Mouse (Mus musculus): Measurements from ENCODE around the gene Otud5. TPM values are rescaled to one million over a fixed set of nuclear protein-coding genes. Genes with fewer than 3 reads are reported as not detected.

Otud5 gene
- polyA plus RNA-seq, 1 experiment from 2014 or later: 31.7 TPM

DNA sequence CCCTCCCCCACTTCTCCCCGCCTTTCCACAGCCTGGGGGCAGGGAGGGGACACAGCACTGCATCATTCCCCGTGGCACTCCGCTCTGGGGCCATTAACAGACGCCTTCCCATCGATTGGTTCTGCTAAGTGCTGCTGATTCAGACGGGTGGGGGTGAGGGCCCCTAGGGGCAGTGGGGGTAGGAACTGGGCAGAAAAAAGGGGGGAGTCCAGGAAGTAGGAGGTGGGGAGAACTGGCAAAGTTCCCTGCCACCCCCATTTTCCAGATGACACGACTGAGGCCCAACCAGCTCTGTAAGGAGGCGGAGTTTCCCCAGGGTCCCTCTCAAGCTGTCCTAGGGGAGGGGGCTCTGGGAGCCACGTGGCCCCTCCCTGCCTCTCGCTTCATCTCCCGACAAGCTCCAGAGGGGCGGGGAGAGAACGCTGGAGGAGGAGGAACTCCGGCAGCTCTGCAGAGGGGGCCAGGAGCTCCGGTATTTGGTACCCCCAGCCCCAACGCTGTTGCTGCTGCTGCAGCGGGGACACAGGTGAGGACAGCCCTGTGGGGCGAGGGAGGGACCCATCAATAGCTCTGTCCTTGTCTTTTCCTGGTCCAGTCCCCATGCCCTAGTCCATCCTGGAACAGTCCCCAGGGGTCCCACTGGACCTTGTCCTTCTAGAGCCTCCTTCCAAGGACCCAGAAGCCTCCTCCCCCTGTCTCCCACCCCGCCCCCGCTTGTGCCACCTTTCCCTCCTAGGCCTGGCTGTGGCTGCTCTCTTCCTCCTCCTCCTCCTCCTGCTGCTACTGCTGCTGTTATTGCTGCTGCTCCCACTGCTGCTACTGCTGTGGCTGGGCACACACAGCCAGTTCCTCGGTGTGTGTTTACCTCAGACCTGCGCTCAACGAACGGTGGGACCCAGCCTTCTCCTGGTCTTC is 19.0 kb upstream of the Otud5 start, which contains the start of gene Kcnd1:
Kcnd1 (plus strand) TSS at position 425 of the 915 bp plus-strand sequence.
- WGBS: 10% methylated on average over 16 of the region's 24 CpGs
- no peak for TF ChIP-seq CTCF (IDR thresholded peaks at IDR 0.05; ENCODE audit: low read depth)
- H3K4me1 ChIP-seq (ENCODE audit: insufficient read depth): no peaks in the 10 kb centered on the region
- peak within 1 kb of the TSS; percentile 65 for H3K4me2 ChIP-seq
- H3K36me3 ChIP-seq (ENCODE audit: insufficient read depth): peaks cover 10% of the 10 kb centered on the region; the same call in 1 of the 2 replicates
- peak within 1 kb of the TSS; percentile 39 for H3K4me3 ChIP-seq (ENCODE audit: low read depth, low read length)
- DNase-seq (peak; percentile 67), ATAC-seq (ENCODE audit: insufficient read depth) (peak; percentile 83)
- H3K27ac ChIP-seq (ENCODE audit: low read depth): no peak within 1 kb of the TSS
- H3K27me3 ChIP-seq (ENCODE audit: insufficient read depth, low read length): no peaks in the 10 kb centered on the region
- H3K9me3 ChIP-seq (ENCODE audit: low read depth, low read length): no peaks in the 10 kb centered on the region
- peak within 1 kb of the TSS; percentile 42 for H3K9ac ChIP-seq

DNA sequence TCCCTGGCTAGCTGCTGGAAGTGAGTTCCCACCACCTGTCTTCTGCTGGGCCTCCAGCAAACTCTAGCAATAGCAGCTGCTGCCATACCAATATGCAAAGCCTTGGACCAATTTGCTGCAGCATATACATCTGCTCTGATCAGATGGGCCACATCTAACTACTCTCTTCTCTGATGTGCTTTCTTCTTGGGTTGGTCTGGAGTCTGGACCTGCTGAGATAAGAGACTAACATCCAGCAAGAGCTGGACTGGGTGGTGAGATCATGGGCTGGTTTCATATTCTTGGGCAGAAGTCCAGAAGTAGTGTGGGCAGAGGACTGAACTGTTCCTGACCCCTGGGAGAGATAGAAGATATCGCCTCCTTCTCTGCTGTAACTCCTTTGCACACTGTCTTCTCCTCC is 4.0 kb upstream of the Otud5 start:
- no peak overlapping the region for H3K4me2 ChIP-seq
- WGBS: 80% methylated on average over 1 of the region's 1 CpGs
- no peaks in the 10 kb centered on the region for H3K27me3 ChIP-seq (ENCODE audit: insufficient read depth, low read length)
- H3K9ac ChIP-seq: no peak overlapping the region
- no peaks in the 10 kb centered on the region for H3K4me1 ChIP-seq (ENCODE audit: insufficient read depth)
- DNase-seq (no peak), ATAC-seq (ENCODE audit: insufficient read depth) (no peak)
- H3K4me3 ChIP-seq (ENCODE audit: low read depth, low read length): no peak overlapping the region
- no peak overlapping the region for H3K27ac ChIP-seq (ENCODE audit: low read depth)
- no peaks in the 10 kb centered on the region for H3K9me3 ChIP-seq (ENCODE audit: low read depth, low read length)
- no peaks in the 10 kb centered on the region for H3K36me3 ChIP-seq (ENCODE audit: insufficient read depth)
- TF ChIP-seq CTCF (IDR thresholded peaks at IDR 0.05; ENCODE audit: low read depth): no peak

DNA sequence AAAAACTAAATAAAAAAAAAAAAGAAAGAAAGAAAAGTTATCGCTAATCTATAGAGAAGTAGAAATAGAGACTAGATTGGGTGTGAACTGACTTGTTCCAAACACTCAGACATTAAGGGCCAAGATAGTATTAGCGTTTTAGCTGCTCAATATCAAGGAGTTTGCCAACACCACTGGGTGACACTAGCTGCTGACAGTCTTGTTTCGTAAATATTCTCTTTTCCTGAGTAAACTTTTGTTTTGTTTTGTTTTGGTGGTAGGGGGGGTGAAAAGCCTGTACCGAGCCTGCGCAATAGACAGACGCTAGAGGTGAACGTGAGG is 362 bp upstream of the Otud5 start:
- no peaks in the 10 kb centered on the region for H3K9me3 ChIP-seq (ENCODE audit: low read depth, low read length)
- 9% methylated on average over 7 of the region's 7 CpGs for WGBS
- H3K9ac ChIP-seq: no peak overlapping the region

DNA sequence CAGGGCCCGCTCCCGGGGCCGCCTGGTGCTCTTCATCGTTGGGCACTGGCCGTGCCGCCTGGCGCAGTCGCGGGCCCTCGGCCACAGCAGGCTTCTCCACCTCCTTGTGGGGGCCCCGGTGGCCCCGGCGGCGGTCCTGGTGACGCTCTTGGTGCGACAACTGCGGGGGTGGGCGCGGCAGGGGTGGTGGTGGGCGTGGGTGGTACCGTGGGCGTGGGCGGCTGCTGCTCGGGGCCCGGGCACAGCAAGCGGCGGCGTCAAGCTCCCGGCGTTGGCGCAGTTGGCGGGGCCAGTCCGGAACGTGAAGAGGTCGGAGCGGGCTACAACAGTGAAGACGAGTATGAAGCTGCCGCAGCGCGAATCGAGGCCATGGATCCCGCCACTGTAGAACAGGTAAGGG is 1.2 kb downstream of the Otud5 start:
- Histone ChIP-seq H3K9me3 (ENCODE audit: low read depth, low read length) (no peaks in the 10 kb centered on the region), H3K4me2 (peak overlapping the region; percentile 74), H3K36me3 (ENCODE audit: insufficient read depth) (0 out of 2 replicates have a peak, but pooled peaks cover 3% of the 10 kb centered on the region), H3K4me1 (ENCODE audit: insufficient read depth) (no peaks in the 10 kb centered on the region; the same call in 1 of the 2 replicates), H3K9ac (peak overlapping the region; percentile 77), H3K4me3 (ENCODE audit: low read depth, low read length) (peak overlapping the region; percentile 72), H3K27me3 (ENCODE audit: insufficient read depth, low read length) (no peaks in the 10 kb centered on the region), H3K27ac (ENCODE audit: low read depth) (peak overlapping the region; percentile 80)
- TF ChIP-seq CTCF (IDR thresholded peaks at IDR 0.05; ENCODE audit: low read depth): no peak
- 14% methylated on average over 34 of the region's 42 CpGs for WGBS
- ATAC-seq (ENCODE audit: insufficient read depth): no peak
- DNase-seq: peak; percentile 6

More for the DNA sequence above, 362 bp upstream of the Otud5 start:
- TF ChIP-seq CTCF (IDR thresholded peaks at IDR 0.05; ENCODE audit: low read depth): no peak
- Histone ChIP-seq H3K4me1 (ENCODE audit: insufficient read depth) (no peaks in the 10 kb centered on the region; the same call in 1 of the 2 replicates), H3K4me3 (ENCODE audit: low read depth, low read length) (peak overlapping the region; percentile 72), H3K36me3 (ENCODE audit: insufficient read depth) (0 out of 2 replicates have a peak, but pooled peaks cover 3% of the 10 kb centered on the region), H3K27me3 (ENCODE audit: insufficient read depth, low read length) (no peaks in the 10 kb centered on the region), H3K4me2 (peak overlapping the region; percentile 74), H3K27ac (ENCODE audit: low read depth) (peak overlapping the region; percentile 63; the same call in 1 of the 2 replicates)
- DNase-seq: no peak
- no peak for ATAC-seq (ENCODE audit: insufficient read depth)

DNA sequence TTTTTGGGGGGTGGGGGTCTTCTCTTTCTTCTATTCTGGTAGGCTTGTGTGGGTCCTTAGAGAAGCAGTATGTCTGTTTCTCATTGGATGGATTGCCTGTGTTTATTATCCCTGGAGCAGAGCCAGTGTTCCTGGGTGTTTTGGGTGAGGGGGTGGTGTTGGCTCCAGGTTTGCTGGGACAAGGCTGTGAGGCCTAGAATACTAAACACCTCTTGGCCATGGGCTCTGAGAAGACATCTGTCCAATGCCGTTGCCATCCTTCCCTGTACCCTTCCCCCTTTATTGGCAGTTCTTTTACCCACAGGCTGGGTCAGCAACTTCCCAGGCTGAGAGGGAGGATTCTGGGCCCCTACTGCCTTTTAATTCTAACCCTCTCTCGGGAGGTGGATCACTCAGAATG is 6.7 kb downstream of the Otud5 start:
- H3K27me3 ChIP-seq (ENCODE audit: insufficient read depth, low read length): no peaks in the 10 kb centered on the region
- no peaks in the 10 kb centered on the region for H3K9me3 ChIP-seq (ENCODE audit: low read depth, low read length)
- H3K4me2 ChIP-seq: no peak overlapping the region
- no peak overlapping the region for H3K9ac ChIP-seq
- H3K36me3 ChIP-seq (ENCODE audit: insufficient read depth): 0 out of 2 replicates have a peak, but pooled peaks cover 16% of the 10 kb centered on the region
- TF ChIP-seq CTCF (IDR thresholded peaks at IDR 0.05; ENCODE audit: low read depth): no peak
- no peak overlapping the region for H3K27ac ChIP-seq (ENCODE audit: low read depth)
- DNase-seq: no peak
- no peak for ATAC-seq (ENCODE audit: insufficient read depth)
- no peaks in the 10 kb centered on the region; the same call in 1 of the 2 replicates for H3K4me1 ChIP-seq (ENCODE audit: insufficient read depth)
- H3K4me3 ChIP-seq (ENCODE audit: low read depth, low read length): no peak overlapping the region
- 77% methylated on average over 2 of the region's 2 CpGs for WGBS

DNA sequence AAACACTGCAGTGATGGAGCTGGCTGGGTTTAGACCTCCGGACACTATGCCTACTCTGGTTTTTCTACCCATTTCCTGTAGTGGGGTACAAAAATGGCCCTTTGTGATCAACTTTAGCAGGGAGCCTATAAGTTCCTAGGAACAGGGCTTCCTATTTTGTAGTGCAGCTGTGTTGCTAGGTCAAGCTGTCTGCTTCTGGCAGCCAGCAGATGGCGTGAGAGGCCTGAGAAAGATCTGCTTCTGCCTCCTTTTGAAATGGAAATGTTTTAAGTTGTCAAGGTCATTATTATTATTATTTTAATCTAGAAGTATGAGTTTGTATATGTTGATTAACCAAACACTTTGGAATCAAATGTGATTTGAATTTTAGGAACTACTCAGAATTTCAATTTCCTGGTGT is 13.4 kb downstream of the Otud5 start:
- 52% methylated on average over 2 of the region's 2 CpGs for WGBS
- no peaks in the 10 kb centered on the region for H3K9me3 ChIP-seq (ENCODE audit: low read depth, low read length)
- H3K36me3 ChIP-seq (ENCODE audit: insufficient read depth): peaks cover 13% of the 10 kb centered on the region; the same call in 1 of the 2 replicates
- no peak overlapping the region for H3K4me3 ChIP-seq (ENCODE audit: low read depth, low read length)
- no peak overlapping the region for H3K9ac ChIP-seq
- no peak overlapping the region for H3K4me2 ChIP-seq
- no peak overlapping the region for H3K27ac ChIP-seq (ENCODE audit: low read depth)
- no peaks in the 10 kb centered on the region for H3K4me1 ChIP-seq (ENCODE audit: insufficient read depth)
- peak; percentile 52 for DNase-seq
- peak; percentile 36; the same call in 1 of the 2 replicates for TF ChIP-seq CTCF (IDR thresholded peaks at IDR 0.05; ENCODE audit: low read depth)
- no peaks in the 10 kb centered on the region for H3K27me3 ChIP-seq (ENCODE audit: insufficient read depth, low read length)
- ATAC-seq (ENCODE audit: insufficient read depth): no peak

DNA sequence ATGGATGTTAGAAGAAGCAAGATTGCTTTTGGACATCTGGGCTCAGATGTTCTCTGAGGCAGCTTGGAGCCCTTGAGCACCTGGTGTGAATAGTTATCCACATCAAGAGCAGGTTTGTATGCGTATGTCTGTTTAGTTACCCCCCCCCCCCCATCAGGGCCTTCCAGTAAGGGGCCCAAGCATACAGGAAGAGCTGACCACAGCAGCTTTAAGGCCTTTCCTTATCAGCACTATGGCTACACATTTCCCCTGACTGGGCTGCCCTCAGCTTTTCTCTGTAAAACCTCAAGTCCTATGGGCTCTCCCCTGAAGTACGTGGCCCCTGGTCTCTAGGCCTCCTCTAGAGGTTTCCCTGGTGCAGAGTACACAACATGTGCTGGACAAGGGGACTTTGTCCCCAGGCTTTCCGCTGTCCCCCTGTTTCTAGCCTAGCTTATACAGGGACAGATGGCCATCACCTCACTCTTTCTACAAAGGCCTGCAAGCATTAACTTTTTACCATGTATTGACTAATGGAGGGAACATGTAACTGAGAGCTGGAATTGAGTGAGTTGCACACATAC is 18.1 kb downstream of the Otud5 start:
- 86% methylated on average over 3 of the region's 3 CpGs for WGBS
- peaks cover 10% of the 10 kb centered on the region; the same call in 1 of the 2 replicates for H3K36me3 ChIP-seq (ENCODE audit: insufficient read depth)
- DNase-seq (no peak), ATAC-seq (ENCODE audit: insufficient read depth) (no peak)
- no peak for TF ChIP-seq CTCF (IDR thresholded peaks at IDR 0.05; ENCODE audit: low read depth)
- no peaks in the 10 kb centered on the region for H3K9me3 ChIP-seq (ENCODE audit: low read depth, low read length)
- no peak overlapping the region for H3K9ac ChIP-seq
- no peak overlapping the region for H3K4me2 ChIP-seq
- no peak overlapping the region for H3K27ac ChIP-seq (ENCODE audit: low read depth)
- H3K4me1 ChIP-seq (ENCODE audit: insufficient read depth): no peaks in the 10 kb centered on the region
- no peaks in the 10 kb centered on the region for H3K27me3 ChIP-seq (ENCODE audit: insufficient read depth, low read length)
- H3K4me3 ChIP-seq (ENCODE audit: low read depth, low read length): no peak overlapping the region

All from lung, embryonic 14.5 days (tissue).